Mouse (Mus musculus) spleen, postnatal 36 days (tissue): ENCODE results near the gene Reep1.

ENCODE experiments used
- DNase-seq, 2 experiments: peaks; one replicate each; pipeline ENCODE4 v3.0.0; 2022; ENCODE audit warnings: low spot score in 2 of 2, mixed read lengths in 1 of 2

Gene Reep1

GRCm38 (mm10) chr6:71707511-71708501 is at the start of gene Reep1:
Gene Reep1 (plus strand): TSS chr6:71707561.
- peak in 1 of 2 experiments; percentile 17 for DNase-seq

- peak; percentile 1 to 3 for DNase-seq
These were observed 49.1 kb upstream of the Reep1 start for GRCm38 (mm10) chr6:71658290-71658689.

- DNase-seq = no peak
These were observed 42.9 kb upstream of the Reep1 start for GRCm38 (mm10) chr6:71664511-71664910.

- DNase-seq = no peak
These were observed 34.2 kb upstream of the Reep1 start for GRCm38 (mm10) chr6:71673166-71673565.

- DNase-seq = no peak
These were observed 28.5 kb upstream of the Reep1 start for GRCm38 (mm10) chr6:71678891-71679290.

GRCm38 (mm10) chr6:71695150-71695549 is 12.2 kb upstream of the Reep1 start:
- no peak for DNase-seq

GRCm38 (mm10) chr6:71695599-71695998 is 11.8 kb upstream of the Reep1 start:
- no peak for DNase-seq

- no peak for DNase-seq
These were observed 490 bp upstream of the Reep1 start for GRCm38 (mm10) chr6:71706871-71707270.

- no peak for DNase-seq
These were observed 1.2 kb downstream of the Reep1 start for GRCm38 (mm10) chr6:71708528-71708927.

GRCm38 (mm10) chr6:71710323-71710722 is 3.0 kb downstream of the Reep1 start:
- DNase-seq = no peak

GRCm38 (mm10) chr6:71711201-71711600 is 3.8 kb downstream of the Reep1 start:
- DNase-seq = no peak

GRCm38 (mm10) chr6:71713532-71713931 is 6.2 kb downstream of the Reep1 start:
- DNase-seq = no peak

- no peak for DNase-seq
These were observed 7.6 kb downstream of the Reep1 start for GRCm38 (mm10) chr6:71715006-71715405.

- DNase-seq = no peak
These were observed 9.1 kb downstream of the Reep1 start for GRCm38 (mm10) chr6:71716434-71716833.

- DNase-seq = no peak
These were observed 11.0 kb downstream of the Reep1 start for GRCm38 (mm10) chr6:71718322-71718721.

GRCm38 (mm10) chr6:71719302-71719701 is 11.9 kb downstream of the Reep1 start:
- no peak for DNase-seq

- no peak for DNase-seq
These were observed 15.6 kb downstream of the Reep1 start for GRCm38 (mm10) chr6:71722988-71723387.

- DNase-seq = no peak
These were observed 16.2 kb downstream of the Reep1 start for GRCm38 (mm10) chr6:71723555-71723954.

- DNase-seq = no peak
These were observed 19.3 kb downstream of the Reep1 start for GRCm38 (mm10) chr6:71726710-71727109.

- DNase-seq = no peak
These were observed 20.9 kb downstream of the Reep1 start for GRCm38 (mm10) chr6:71728306-71728705.

GRCm38 (mm10) chr6:71734910-71735599 is 27.7 kb downstream of the Reep1 start:
- no peak for DNase-seq

- no peak for DNase-seq
These were observed 28.2 kb downstream of the Reep1 start for GRCm38 (mm10) chr6:71735600-71736010.

- DNase-seq = no peak
These were observed 28.7 kb downstream of the Reep1 start for GRCm38 (mm10) chr6:71736101-71736500.
